Mouse (Mus musculus): Measurements from ENCODE around the gene Smcr8. TPM values are rescaled to one million over a fixed set of nuclear protein-coding genes. Genes with fewer than 3 reads are reported as not detected.

Smcr8 gene
- polyA plus RNA-seq, 1 experiment from 2014 or later = 6.4 TPM

DNA sequence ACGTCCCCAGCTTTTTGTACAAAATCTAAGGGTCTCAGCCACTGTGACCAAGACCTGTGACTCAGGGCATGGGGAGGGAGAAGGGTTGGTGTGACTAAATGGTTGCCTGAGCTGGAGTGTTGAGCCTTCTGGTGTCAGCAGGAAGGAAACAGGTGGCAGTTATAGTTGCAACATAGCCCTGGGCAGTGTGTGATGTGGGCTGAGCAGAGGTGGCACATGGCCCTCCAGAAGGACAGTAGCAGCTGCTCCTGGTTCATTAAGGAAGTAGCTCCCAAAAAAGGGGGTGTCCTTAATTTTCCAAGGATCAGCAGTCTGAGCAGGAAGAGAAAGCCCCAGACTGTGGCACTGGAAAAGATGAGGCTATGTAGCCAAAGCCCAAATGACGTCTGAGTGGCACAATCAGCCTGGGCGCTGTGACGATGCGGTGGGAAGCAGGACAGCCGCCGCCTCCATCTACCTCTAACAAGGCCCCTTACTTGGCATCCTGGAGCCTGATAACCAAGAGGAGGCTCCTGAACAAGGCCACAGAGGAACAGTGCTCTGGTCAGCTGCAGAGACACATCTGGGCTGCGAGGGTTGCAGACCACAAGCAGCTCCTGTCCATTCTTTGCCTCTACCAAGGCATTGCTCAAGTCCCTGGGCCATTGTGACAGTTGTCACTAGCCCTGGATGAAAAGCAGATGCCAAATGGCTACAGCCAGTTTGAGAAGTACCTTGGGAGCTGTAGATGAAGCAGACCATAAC lies 7.0 kb downstream of the Smcr8 start:
- Histone ChIP-seq H3K9me3 (replicated peaks) (no peaks in the 10 kb centered on the region), H3K4me3 (no peak overlapping the region), H3K27me3 (replicated peaks) (no peaks in the 10 kb centered on the region), H3K4me1 (replicated peaks) (peaks cover 37% of the 10 kb centered on the region), H3K4me2 (no peak overlapping the region), H3K36me3 (peaks cover 80% of the 10 kb centered on the region), H3K9ac (no peak overlapping the region), H3K27ac (ENCODE audit: poor library complexity, severe bottlenecking) (no peak overlapping the region)
- WGBS = 90% methylated on average over 8 of the region's 8 CpGs
- no peak for ATAC-seq (ENCODE audit: insufficient number of reproducible peaks, low FRiP score)

GRCm38 (mm10) chr11:60787595-60787994 lies 10.3 kb downstream of the Smcr8 start:
- Histone ChIP-seq H3K9me3 (replicated peaks) (no peaks in the 10 kb centered on the region), H3K4me2 (no peak overlapping the region), H3K4me3 (no peak overlapping the region), H3K27me3 (replicated peaks) (no peaks in the 10 kb centered on the region), H3K27ac (ENCODE audit: poor library complexity, severe bottlenecking) (no peak overlapping the region), H3K36me3 (peaks cover 85% of the 10 kb centered on the region), H3K4me1 (replicated peaks) (0 out of 2 replicates have a peak, but pooled peaks cover 4% of the 10 kb centered on the region), H3K9ac (no peak overlapping the region)
- ATAC-seq (ENCODE audit: insufficient number of reproducible peaks, low FRiP score) = no peak
- WGBS = 80% methylated on average over 1 of the region's 1 CpGs

DNA sequence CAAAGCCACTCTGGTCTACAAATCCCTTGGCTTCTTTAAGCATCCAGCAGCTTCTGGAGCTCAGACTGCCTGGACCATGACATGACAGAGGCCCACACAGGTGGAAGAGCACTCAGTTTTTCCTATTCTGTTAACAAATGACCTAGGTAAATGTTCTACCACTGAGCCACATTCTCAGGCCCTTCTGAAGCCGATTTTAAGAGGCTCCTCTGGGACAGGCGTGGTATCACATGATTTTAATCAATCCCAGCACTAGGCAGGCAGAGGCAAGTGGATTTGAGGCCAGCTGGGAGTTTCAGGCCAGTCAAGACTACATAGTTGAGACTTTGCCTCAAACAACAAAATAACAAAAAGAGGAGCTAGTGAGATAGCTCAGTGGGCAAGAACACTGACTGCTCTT lies 13.1 kb downstream of the Smcr8 start:
- H3K36me3 ChIP-seq = peaks cover 85% of the 10 kb centered on the region
- no peaks in the 10 kb centered on the region for H3K9me3 ChIP-seq (replicated peaks)
- H3K27ac ChIP-seq (ENCODE audit: poor library complexity, severe bottlenecking) = no peak overlapping the region
- 0 out of 2 replicates have a peak, but pooled peaks cover 4% of the 10 kb centered on the region for H3K4me1 ChIP-seq (replicated peaks)
- no peak overlapping the region for H3K9ac ChIP-seq
- H3K4me3 ChIP-seq = no peak overlapping the region
- H3K4me2 ChIP-seq = no peak overlapping the region
- no peaks in the 10 kb centered on the region for H3K27me3 ChIP-seq (replicated peaks)
- ATAC-seq (ENCODE audit: insufficient number of reproducible peaks, low FRiP score) = no peak
- WGBS = 88% methylated on average over 2 of the region's 2 CpGs

- ATAC-seq (ENCODE audit: insufficient number of reproducible peaks, low FRiP score) = no peak
These were observed 19.0 kb downstream of the Smcr8 start for GRCm38 (mm10) chr11:60796342-60796741.

DNA sequence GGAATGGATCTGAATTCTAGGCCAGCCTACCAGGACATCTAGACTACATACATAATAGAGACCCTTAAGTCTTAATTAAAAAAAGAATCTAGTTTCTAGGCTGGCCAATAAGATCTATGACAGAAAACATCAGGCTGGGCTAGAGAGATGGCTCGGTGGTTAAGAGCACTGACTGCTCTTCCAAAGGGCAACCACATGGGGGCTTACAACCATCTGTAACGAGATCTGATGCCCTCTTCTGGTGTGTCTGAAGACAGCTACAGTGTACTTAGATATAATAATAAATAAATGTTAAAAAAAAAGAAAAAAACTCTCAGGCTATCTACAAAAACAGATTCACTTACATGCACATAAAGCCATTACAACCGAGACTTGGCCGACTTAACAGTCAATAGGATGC lies 22.7 kb downstream of the Smcr8 start:
- H3K9ac ChIP-seq = no peak overlapping the region
- no peaks in the 10 kb centered on the region for H3K9me3 ChIP-seq (replicated peaks)
- no peak for ATAC-seq (ENCODE audit: insufficient number of reproducible peaks, low FRiP score)
- 86% methylated on average over 4 of the region's 4 CpGs for WGBS
- no peak overlapping the region for H3K4me3 ChIP-seq
- H3K36me3 ChIP-seq = peaks cover 60% of the 10 kb centered on the region
- no peak overlapping the region for H3K27ac ChIP-seq (ENCODE audit: poor library complexity, severe bottlenecking)
- H3K27me3 ChIP-seq (replicated peaks) = no peaks in the 10 kb centered on the region
- no peak overlapping the region for H3K4me2 ChIP-seq
- peaks cover 8% of the 10 kb centered on the region; the same call in 1 of the 2 replicates for H3K4me1 ChIP-seq (replicated peaks)

More at GRCm38 (mm10) chr11:60796342-60796741, 19.0 kb downstream of the Smcr8 start:
- 87% methylated on average over 11 of the region's 11 CpGs for WGBS
- Histone ChIP-seq H3K27me3 (replicated peaks) (no peaks in the 10 kb centered on the region), H3K4me1 (replicated peaks) (peaks cover 8% of the 10 kb centered on the region; the same call in 1 of the 2 replicates), H3K9ac (no peak overlapping the region), H3K36me3 (peaks cover 72% of the 10 kb centered on the region), H3K4me2 (no peak overlapping the region), H3K27ac (ENCODE audit: poor library complexity, severe bottlenecking) (peak overlapping the region; percentile 23; the same call in 1 of the 2 replicates), H3K9me3 (replicated peaks) (no peaks in the 10 kb centered on the region), H3K4me3 (no peak overlapping the region)

DNA sequence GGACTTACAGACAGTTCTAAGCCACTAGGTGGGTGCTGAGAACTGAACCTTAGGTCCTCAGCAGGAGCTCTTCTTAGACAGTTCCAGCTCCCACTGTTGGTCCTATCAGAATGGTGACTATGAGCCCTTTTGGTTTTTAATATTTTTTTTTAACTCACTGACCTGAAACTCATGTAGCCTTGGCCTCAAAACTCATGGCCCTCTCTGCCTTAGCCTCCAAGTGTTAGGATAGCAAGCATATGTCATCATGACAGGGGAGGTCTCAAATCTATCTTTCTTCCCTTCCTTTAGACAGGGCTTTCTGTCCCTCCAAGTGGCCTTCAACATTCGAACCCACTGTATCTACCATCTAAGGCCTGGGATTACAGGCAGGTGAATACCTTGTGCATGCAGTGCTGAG lies 23.6 kb downstream of the Smcr8 start:
- Histone ChIP-seq H3K4me1 (replicated peaks) (peaks cover 5% of the 10 kb centered on the region; the same call in 1 of the 2 replicates), H3K4me3 (no peak overlapping the region), H3K27me3 (replicated peaks) (no peaks in the 10 kb centered on the region), H3K27ac (ENCODE audit: poor library complexity, severe bottlenecking) (no peak overlapping the region), H3K9me3 (replicated peaks) (no peaks in the 10 kb centered on the region), H3K4me2 (no peak overlapping the region), H3K36me3 (peaks cover 56% of the 10 kb centered on the region), H3K9ac (no peak overlapping the region)
- ATAC-seq (ENCODE audit: insufficient number of reproducible peaks, low FRiP score) = no peak
- WGBS = 78% methylated on average over 1 of the region's 1 CpGs

- Histone ChIP-seq H3K9me3 (replicated peaks) (no peaks in the 10 kb centered on the region), H3K4me1 (replicated peaks) (peaks cover 29% of the 10 kb centered on the region), H3K9ac (no peak overlapping the region), H3K4me2 (no peak overlapping the region), H3K36me3 (peaks cover 8% of the 10 kb centered on the region), H3K27me3 (replicated peaks) (no peaks in the 10 kb centered on the region), H3K27ac (ENCODE audit: poor library complexity, severe bottlenecking) (no peak overlapping the region), H3K4me3 (no peak overlapping the region)
- ATAC-seq (ENCODE audit: insufficient number of reproducible peaks, low FRiP score) = no peak
- WGBS = 73% methylated on average over 4 of the region's 4 CpGs
These were observed 31.2 kb downstream of the Smcr8 start for GRCm38 (mm10) chr11:60808286-60809070.

DNA sequence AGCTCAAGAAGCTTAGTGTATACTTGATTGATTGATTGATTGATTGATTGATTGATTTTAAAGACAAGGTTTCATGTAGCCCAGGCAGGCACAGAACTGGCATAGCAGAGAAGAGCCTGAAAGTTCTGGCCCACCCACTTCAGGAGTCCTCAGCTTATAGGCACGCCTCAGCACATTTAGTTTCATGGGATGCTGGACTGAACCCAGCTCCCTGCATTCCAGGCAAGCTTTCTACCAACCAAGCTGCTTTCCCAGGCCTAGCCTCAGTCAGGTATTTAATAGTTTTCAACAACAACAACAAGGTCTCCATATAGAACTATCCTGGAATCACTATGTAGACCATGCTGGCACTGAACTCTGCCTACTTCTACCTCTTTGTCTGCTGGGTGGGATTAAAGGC lies 32.2 kb downstream of the Smcr8 start:
- Histone ChIP-seq H3K9ac (peak overlapping the region; percentile 47; the same call in 1 of the 2 replicates), H3K9me3 (replicated peaks) (no peaks in the 10 kb centered on the region), H3K4me2 (peak overlapping the region; percentile 74), H3K27ac (ENCODE audit: poor library complexity, severe bottlenecking) (no peak overlapping the region), H3K36me3 (no peaks in the 10 kb centered on the region), H3K4me1 (replicated peaks) (peaks cover 29% of the 10 kb centered on the region), H3K27me3 (replicated peaks) (no peaks in the 10 kb centered on the region), H3K4me3 (peak overlapping the region; percentile 49)
- 68% methylated on average over 1 of the region's 1 CpGs for WGBS
- no peak for ATAC-seq (ENCODE audit: insufficient number of reproducible peaks, low FRiP score)

DNA sequence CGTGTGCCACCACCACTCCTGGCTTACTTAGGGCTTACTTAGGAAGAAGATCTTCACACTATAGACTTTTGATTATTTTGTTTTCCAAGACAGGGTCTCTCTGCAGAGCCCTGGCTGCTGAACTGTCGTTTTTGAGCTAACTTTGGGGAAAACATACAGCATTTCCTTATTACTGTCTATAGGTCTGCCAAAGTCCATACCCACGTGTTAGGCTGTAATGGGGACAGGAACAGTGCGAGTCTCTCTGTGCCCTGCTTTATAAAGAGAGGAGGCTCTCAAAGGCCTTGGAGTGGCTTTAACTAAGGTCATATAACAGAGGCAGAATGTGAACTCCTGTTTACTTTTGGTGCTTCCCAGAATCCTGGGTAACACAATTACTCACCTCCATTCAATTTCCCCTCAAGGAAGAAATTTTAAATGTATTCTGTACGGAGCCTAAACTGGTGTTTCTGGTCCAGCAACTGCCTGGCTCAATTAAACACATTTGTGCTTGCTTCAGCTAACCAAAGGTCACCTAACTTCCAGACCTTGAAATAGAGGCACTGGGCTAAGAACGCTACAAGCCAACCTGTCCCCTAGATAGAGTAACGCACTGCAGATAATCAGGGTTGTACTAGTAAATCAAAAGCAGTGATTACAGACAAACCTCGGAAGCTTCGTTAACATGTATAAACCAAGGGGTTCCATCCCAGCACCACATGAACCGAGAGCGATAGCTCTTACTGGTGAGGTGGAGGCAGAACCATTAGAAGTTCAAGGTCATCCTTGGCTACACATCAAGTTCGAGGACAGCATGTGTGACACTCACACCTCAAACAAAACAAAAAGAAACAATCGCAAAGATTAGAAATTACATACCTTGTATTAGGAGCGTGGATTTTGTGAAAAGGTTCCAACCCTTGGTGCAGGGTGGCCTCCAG lies 33.0 kb downstream of the Smcr8 start:
- peaks cover 29% of the 10 kb centered on the region for H3K4me1 ChIP-seq (replicated peaks)
- H3K9ac ChIP-seq = peak overlapping the region; percentile 47
- H3K4me2 ChIP-seq = peak overlapping the region; percentile 74
- no peaks in the 10 kb centered on the region for H3K9me3 ChIP-seq (replicated peaks)
- no peak for ATAC-seq (ENCODE audit: insufficient number of reproducible peaks, low FRiP score)
- H3K27ac ChIP-seq (ENCODE audit: poor library complexity, severe bottlenecking) = no peak overlapping the region
- no peaks in the 10 kb centered on the region for H3K27me3 ChIP-seq (replicated peaks)
- H3K4me3 ChIP-seq = peak overlapping the region; percentile 49
- H3K36me3 ChIP-seq = no peaks in the 10 kb centered on the region
- 18% methylated on average over 14 of the region's 14 CpGs for WGBS

DNA sequence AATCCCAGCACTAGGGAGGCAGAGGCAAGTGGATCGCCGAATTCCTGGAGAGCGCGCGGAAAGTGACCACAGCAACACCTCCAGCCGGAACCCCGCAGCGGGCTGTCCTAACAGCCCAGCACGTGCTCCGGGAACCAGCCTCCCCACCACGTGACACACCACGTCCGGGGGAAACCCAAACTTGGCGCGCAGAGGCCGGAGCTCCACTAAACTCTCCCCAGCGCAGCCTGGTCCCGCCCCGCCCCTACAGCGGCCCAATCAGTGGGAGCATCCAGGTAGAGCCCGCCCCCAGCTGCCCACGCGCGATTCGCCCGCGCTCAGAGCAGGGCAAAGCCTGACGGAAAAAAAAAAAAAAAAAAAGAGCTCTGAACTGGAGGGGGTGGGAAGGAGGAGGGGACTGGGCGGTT lies 33.7 kb downstream of the Smcr8 start:
- WGBS = under 1% methylated on average over 29 of the region's 29 CpGs
- no peak overlapping the region for H3K27ac ChIP-seq (ENCODE audit: poor library complexity, severe bottlenecking)
- peak overlapping the region; percentile 49 for H3K4me3 ChIP-seq
- H3K36me3 ChIP-seq = no peaks in the 10 kb centered on the region
- peak; percentile 99 for ATAC-seq (ENCODE audit: insufficient number of reproducible peaks, low FRiP score)
- no peaks in the 10 kb centered on the region for H3K9me3 ChIP-seq (replicated peaks)
- peaks cover 29% of the 10 kb centered on the region for H3K4me1 ChIP-seq (replicated peaks)
- peak overlapping the region; percentile 47 for H3K9ac ChIP-seq
- peak overlapping the region; percentile 74 for H3K4me2 ChIP-seq
- H3K27me3 ChIP-seq (replicated peaks) = no peaks in the 10 kb centered on the region

All from heart, embryonic 12.5 days (tissue).